Mouse (Mus musculus) A20 (cell line): ENCODE measurements around the gene Lce3f.

Source experiments
- DNase-seq: peaks from one replicate; pipeline ENCODE4 v3.0.0-alpha.2; 2011; ENCODE audit warnings: low read depth, low spot score

The Lce3f gene

GRCm38 (mm10) chr3:92991926-92992325 lies at the start of gene Lce3f:
Gene Lce3f (plus strand): TSS chr3:92992226.
- no peak for DNase-seq

- DNase-seq, result no peak
Measured at GRCm38 (mm10) chr3:92944186-92944585, 47.8 kb upstream of the Lce3f start, which contains the start of gene Lce3c. Gene Lce3c (plus strand): TSS chr3:92944486.

GRCm38 (mm10) chr3:92957090-92957489 lies 34.9 kb upstream of the Lce3f start, which contains the start of gene Lce3d:
Gene Lce3d (plus strand): TSS chr3:92957390.
- DNase-seq, result no peak

- no peak for DNase-seq
Measured at GRCm38 (mm10) chr3:92966761-92967160, 25.3 kb upstream of the Lce3f start, which contains the start of gene Lce3e. Gene Lce3e (plus strand): TSS chr3:92967061.

GRCm38 (mm10) chr3:92978484-92978883 lies 13.5 kb upstream of the Lce3f start:
- no peak for DNase-seq

GRCm38 (mm10) chr3:92998691-92999090 lies 6.7 kb downstream of the Lce3f start:
- peak; percentile 10 for DNase-seq

- DNase-seq, result no peak
Measured at GRCm38 (mm10) chr3:93000621-93001020, 8.6 kb downstream of the Lce3f start.

- DNase-seq, result no peak
Measured at GRCm38 (mm10) chr3:93002843-93003242, 10.8 kb downstream of the Lce3f start.

GRCm38 (mm10) chr3:93014378-93014801 lies 22.4 kb downstream of the Lce3f start:
- no peak for DNase-seq

- DNase-seq, result no peak
Measured at GRCm38 (mm10) chr3:93014871-93015270, 22.8 kb downstream of the Lce3f start.

GRCm38 (mm10) chr3:93015460-93016104 lies 23.6 kb downstream of the Lce3f start, which contains the start of gene Crct1:
Gene Crct1 (minus strand): TSS chr3:93015687.
- no peak for DNase-seq

- no peak for DNase-seq
Measured at GRCm38 (mm10) chr3:93018960-93019359, 26.9 kb downstream of the Lce3f start, which contains the start of gene Lce1m. Gene Lce1m (minus strand): TSS chr3:93019060.

- DNase-seq, result no peak
Measured at GRCm38 (mm10) chr3:93021171-93021570, 29.1 kb downstream of the Lce3f start.

GRCm38 (mm10) chr3:93023411-93024184 lies 31.6 kb downstream of the Lce3f start:
- DNase-seq, result no peak

- DNase-seq, result no peak
Measured at GRCm38 (mm10) chr3:93025486-93025885, 33.5 kb downstream of the Lce3f start.

- DNase-seq, result peak; percentile 2
Measured at GRCm38 (mm10) chr3:93031450-93031849, 39.4 kb downstream of the Lce3f start.
